Comparison of ENCODE assay signal across 12 mouse cellular contexts in genomic region chr15:100664813-100665274, GRCm38 (mm10). TPM values are rescaled to one million over a fixed set of nuclear protein-coding genes. Genes with fewer than 3 reads are reported as not detected.
DNase-seq lines count a peak whose midpoint lies in the region; ATAC-seq lines count a peak whose summit lies in the region.
"Had no signal": no experiment of that assay in that cellular context is flagged by ENCODE, and none has a peak within 500 bp of the region (broad histone marks: within the 10 kb centered on the region; RNA-seq: fewer than 3 reads in every experiment).

No protein-coding gene starts in this region.

- no peaks in the 10 kb centered on the region for H3K27me3 ChIP-seq in liver, embryonic 12.5 days (replicated peaks)
- H3K27me3 ChIP-seq in kidney, embryonic 14.5 days (ENCODE audit: control insufficient read depth, insufficient read depth, low read length), result no peaks in the 10 kb centered on the region

- peak; percentile 94 for DNase-seq in heart, adult 11 months
- no peak for DNase-seq in heart, adult 9 months (ENCODE audit: low spot score in 2 of 2)
- DNase-seq in natural killer cell, adult 2 months (ENCODE audit: low spot score in 2 of 2), result peak; percentile 89 to 91
- peak; percentile 76 for DNase-seq in thymus, postnatal 25 days
- no peak for DNase-seq in testis, postnatal 14 days (ENCODE audit: low spot score)
- no peak for DNase-seq in gastrocnemius, postnatal 10 days
- DNase-seq: cerebellum, adult 9-11 months; gastrocnemius, adult 2 months; heart, postnatal 14 days; kidney, postnatal 4 days had no signal

- no peaks in the 10 kb centered on the region for H3K36me3 ChIP-seq in liver, embryonic 12.5 days
- H3K36me3 ChIP-seq in kidney, embryonic 14.5 days (ENCODE audit: control insufficient read depth, insufficient read depth, low read length), result no peaks in the 10 kb centered on the region

- WGBS in liver, embryonic 12.5 days (ENCODE audit: insufficient replicate concordance), result 32% methylated on average over 9 of the region's 9 CpGs
- WGBS in kidney, embryonic 14.5 days, result 67% methylated on average over 9 of the region's 9 CpGs

- H3K4me1 ChIP-seq in liver, embryonic 12.5 days, result peaks cover 74% of the 10 kb centered on the region
- H3K4me1 ChIP-seq in kidney, embryonic 14.5 days (ENCODE audit: control insufficient read depth, insufficient read depth, low read length), result peaks cover 12% of the 10 kb centered on the region; the same call in 1 of the 2 replicates

- no peak for ATAC-seq in liver, embryonic 12.5 days
- no peak for ATAC-seq in kidney, embryonic 14.5 days (ENCODE audit: low FRiP score, low TSS enrichment)

- H3K4me2 ChIP-seq in liver, embryonic 12.5 days, result peak overlapping the region; percentile 74; the same call in 1 of the 2 replicates
- no peak overlapping the region for H3K4me2 ChIP-seq in kidney, embryonic 14.5 days (replicated peaks; ENCODE audit: low read depth, low read length)

- no peak overlapping the region for H3K4me3 ChIP-seq in liver, embryonic 12.5 days
- H3K4me3 ChIP-seq in kidney, embryonic 14.5 days (ENCODE audit: low read length), result no peak overlapping the region
- H3K4me3 ChIP-seq: gastrocnemius, adult 2 months had no signal

- H3K27ac ChIP-seq in liver, embryonic 12.5 days, result no peak overlapping the region
- no peak overlapping the region for H3K27ac ChIP-seq in kidney, embryonic 14.5 days (ENCODE audit: low read depth, low read length)
- H3K27ac ChIP-seq: gastrocnemius, adult 2 months had no signal

- H3K9ac ChIP-seq in liver, embryonic 12.5 days, result no peak overlapping the region
- no peak overlapping the region for H3K9ac ChIP-seq in kidney, embryonic 14.5 days (ENCODE audit: low read depth, low read length)

- no peaks in the 10 kb centered on the region for H3K9me3 ChIP-seq in liver, embryonic 12.5 days (replicated peaks)
- no peaks in the 10 kb centered on the region for H3K9me3 ChIP-seq in kidney, embryonic 14.5 days (ENCODE audit: control insufficient read depth, low read length)

RNA-seq across cellular contexts. Expression of gene Bin2, which starts 4.5 kb away (rescaled TPM):
- polyA plus RNA-seq in liver, embryonic 12.5 days (2016; fragmentation: Nextera tagmentation; extraction: Ambion mirVana), result 40.5 and 40.6 TPM in 2 replicates
- 1 to 10 TPM in 1 of 2 experiments, under 1 TPM in 1; 0.59 to 2.0 TPM for total RNA-seq in gastrocnemius, postnatal 10 days (2021)
- polyA plus RNA-seq in kidney, embryonic 14.5 days (2014; fragmentation: Nextera tagmentation; extraction: Ambion mirVana), result 2.1 and 2.4 TPM in 2 replicates

RNA-seq across cellular contexts. Expression of gene Cela1, which starts 22.9 kb away (rescaled TPM):
- polyA plus RNA-seq in liver, embryonic 12.5 days (2016; fragmentation: Nextera tagmentation; extraction: Ambion mirVana), result 8.7 and 11.0 TPM in 2 replicates
- total RNA-seq in gastrocnemius, postnatal 10 days (2021), result 1 to 10 TPM in 1 of 2 experiments, not detected in 1; 1.2 TPM
- 9.4 and 9.9 TPM in 2 replicates for polyA plus RNA-seq in kidney, embryonic 14.5 days (2014; fragmentation: Nextera tagmentation; extraction: Ambion mirVana)
- total RNA-seq: gastrocnemius, adult 2 months had no signal

RNA-seq across cellular contexts. Expression of gene Smagp, which starts 28.1 kb away (rescaled TPM):
- 10.5 and 11.4 TPM in 2 replicates for polyA plus RNA-seq in liver, embryonic 12.5 days (2016; fragmentation: Nextera tagmentation; extraction: Ambion mirVana)
- 1 to 10 TPM; 6.5 to 8.6 TPM for total RNA-seq in gastrocnemius, postnatal 10 days (2021)
- 26.4 and 28.4 TPM in 2 replicates for polyA plus RNA-seq in kidney, embryonic 14.5 days (2014; fragmentation: Nextera tagmentation; extraction: Ambion mirVana)

RNA-seq across cellular contexts. Expression of gene Dazap2, which starts 49.7 kb away (rescaled TPM):
- 163 and 167 TPM in 2 replicates for polyA plus RNA-seq in liver, embryonic 12.5 days (2016; fragmentation: Nextera tagmentation; extraction: Ambion mirVana)
- 10 to 100 TPM; 64.8 to 67.8 TPM for total RNA-seq in gastrocnemius, postnatal 10 days (2021)
- 236 and 274 TPM in 2 replicates for polyA plus RNA-seq in kidney, embryonic 14.5 days (2014; fragmentation: Nextera tagmentation; extraction: Ambion mirVana)

Comparison
In these comparisons a context has a peak if more than half of its experiments do, and no peak if none do; other contexts are left out.
1. DNase-seq: peak in heart, adult 11 months (single experiment), natural killer cell, adult 2 months (2 of 2) and thymus, postnatal 25 days (single experiment); none in heart, adult 9 months (0 of 2), testis, postnatal 14 days (single experiment) and gastrocnemius, postnatal 10 days (single experiment).
2. RNA of gene Bin2, which starts 4.5 kb away (polyA plus RNA-seq): 40.5 to 40.6 TPM in liver, embryonic 12.5 days; 2.1 to 2.4 TPM in kidney, embryonic 14.5 days; every median in the first group is over 10 times any median in the second.